Mouse (Mus musculus) adrenal gland, adult (tissue): ENCODE data around the gene Slc26a3.

Experiments used
- DNase-seq, 2 experiments: peaks; one replicate each; pipeline ENCODE4 v3.0.0; 2022 to 2023; ENCODE audit warnings: low spot score in 1 of 2; ENCODE audit not compliant: inconsistent age in 2 of 2

The Slc26a3 gene

GRCm38 (mm10) chr12:31390571-31390970 is at the start of gene Slc26a3:
Gene Slc26a3 (plus strand): TSS chr12:31390871.
- no peak for DNase-seq

- peak in 1 of 2 experiments; percentile 67 for DNase-seq
These were observed 40.3 kb upstream of the Slc26a3 start for GRCm38 (mm10) chr12:31350191-31350943.

GRCm38 (mm10) chr12:31350944-31351928 is 39.4 kb upstream of the Slc26a3 start, which contains the start of gene Dld:
Gene Dld (minus strand): TSS chr12:31351453.
- DNase-seq, result peak; percentile 97 to 99

- no peak for DNase-seq
These were observed 24.2 kb upstream of the Slc26a3 start for GRCm38 (mm10) chr12:31366428-31366827.

GRCm38 (mm10) chr12:31367721-31368120 is 22.9 kb upstream of the Slc26a3 start:
- DNase-seq, result no peak

GRCm38 (mm10) chr12:31369118-31369517 is 21.6 kb upstream of the Slc26a3 start:
- no peak for DNase-seq

- no peak for DNase-seq
These were observed 21.0 kb upstream of the Slc26a3 start for GRCm38 (mm10) chr12:31369656-31370055.

- peak; percentile 58 to 87 for DNase-seq
These were observed 15.9 kb upstream of the Slc26a3 start for GRCm38 (mm10) chr12:31374603-31375282.

- DNase-seq, result no peak
These were observed 15.4 kb upstream of the Slc26a3 start for GRCm38 (mm10) chr12:31375283-31375615.

DNA sequence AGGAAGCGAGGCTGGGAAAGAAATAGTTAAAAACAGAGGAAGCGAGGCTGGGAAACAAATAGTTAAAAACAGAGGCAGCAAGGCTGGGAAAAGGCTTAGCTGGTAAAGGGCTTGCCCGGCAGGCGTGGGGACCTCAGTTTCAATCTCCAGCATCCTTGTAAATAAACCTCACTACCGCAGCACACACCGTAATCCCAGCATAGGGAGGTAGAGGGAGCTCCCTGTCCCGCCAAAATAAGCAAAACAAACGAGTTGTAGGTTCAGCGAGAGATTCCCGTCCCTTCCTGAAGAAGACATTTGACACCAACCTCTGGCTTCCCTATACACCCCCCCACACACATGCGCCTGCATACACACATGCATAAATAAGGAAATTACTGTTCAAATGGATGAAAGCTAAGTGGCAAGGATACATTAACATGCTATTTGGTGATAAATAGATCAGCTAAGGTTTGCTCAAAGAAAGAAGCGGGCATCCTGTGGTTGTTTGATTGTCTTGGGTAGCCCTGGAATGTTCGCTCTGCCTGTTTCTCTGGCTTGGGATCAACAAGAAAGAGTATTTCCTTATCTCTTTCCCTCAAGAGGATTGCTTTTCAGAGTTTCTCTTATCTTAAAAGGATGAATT is 14.2 kb upstream of the Slc26a3 start:
- peak in 1 of 2 experiments; percentile 41 for DNase-seq

DNA sequence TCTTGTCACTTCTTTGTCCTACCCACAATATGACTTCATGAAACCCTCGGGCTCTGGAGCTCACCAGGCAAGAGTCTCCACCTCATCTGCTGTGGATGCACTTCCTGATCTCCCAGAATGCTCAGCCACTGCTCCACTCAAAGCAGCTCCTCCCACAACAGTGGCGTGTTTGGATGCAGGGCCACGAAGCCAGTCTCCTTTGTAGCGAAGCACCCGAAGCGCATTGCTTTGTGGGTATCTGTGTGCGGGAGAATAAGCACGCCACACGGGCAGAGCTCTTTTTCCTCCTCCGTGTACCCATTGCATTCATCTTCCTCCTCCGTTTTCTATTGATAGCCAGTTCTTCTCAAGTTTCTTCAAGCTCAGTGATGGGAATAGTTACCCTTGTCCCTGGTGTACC is 13.4 kb upstream of the Slc26a3 start:
- DNase-seq, result no peak

DNA sequence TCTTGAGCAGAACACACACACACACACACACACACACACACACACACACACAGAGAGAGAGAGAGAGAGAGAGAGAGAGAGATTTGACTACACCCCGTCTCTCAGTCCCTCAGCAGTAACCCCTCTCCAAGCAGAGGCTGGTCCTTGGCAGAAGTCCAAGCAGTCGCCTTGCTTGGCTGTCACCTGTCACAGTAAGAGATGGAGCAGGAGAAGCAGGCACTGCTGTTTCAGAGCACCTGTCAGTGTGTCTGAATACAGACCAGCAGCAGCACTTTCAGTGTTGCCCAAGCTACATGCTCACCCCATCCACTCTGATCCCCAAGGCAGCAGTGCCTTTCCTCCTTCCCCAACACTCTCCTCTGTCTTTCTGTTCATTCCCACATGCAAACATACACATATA is 9.8 kb upstream of the Slc26a3 start:
- DNase-seq, result no peak

DNA sequence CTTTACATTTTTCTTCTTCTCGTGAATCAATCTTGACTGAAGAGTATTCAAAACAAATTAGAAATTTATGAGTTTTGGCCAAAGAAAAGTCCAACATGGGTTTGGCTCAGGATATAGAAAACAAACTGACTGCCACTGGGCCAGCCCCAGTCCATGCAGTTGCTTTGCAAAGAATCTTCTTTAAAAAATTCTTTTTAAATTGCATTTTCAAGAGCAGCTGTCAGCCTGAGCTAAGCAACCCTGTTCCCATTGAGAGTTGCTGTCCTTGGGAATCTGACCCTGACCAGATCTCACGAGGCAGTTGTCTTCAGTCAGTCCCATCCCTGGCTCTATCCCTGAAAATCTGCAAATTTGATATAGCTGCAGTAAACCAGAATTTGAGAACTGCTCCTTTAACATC is 8.2 kb upstream of the Slc26a3 start:
- peak; percentile 26 to 54 for DNase-seq

DNA sequence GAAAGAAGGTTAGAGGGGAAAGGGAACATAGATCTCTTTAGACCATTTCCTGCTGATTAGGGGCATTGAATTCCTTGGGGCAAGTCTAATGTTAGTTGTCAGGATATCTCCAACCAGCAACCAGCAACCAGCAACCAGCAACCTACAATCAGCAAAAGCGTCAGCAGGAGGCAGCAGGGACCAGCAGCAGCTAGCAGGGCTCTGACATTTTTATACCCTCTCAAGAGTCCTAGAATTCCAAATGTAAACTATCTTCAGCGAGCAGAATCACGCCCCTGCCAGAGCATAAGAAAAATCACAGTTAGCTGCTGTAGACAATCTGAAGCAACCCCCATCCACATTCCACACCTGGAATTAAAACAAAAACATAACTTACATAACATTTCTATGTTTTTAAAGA is 3.4 kb upstream of the Slc26a3 start:
- no peak for DNase-seq

DNA sequence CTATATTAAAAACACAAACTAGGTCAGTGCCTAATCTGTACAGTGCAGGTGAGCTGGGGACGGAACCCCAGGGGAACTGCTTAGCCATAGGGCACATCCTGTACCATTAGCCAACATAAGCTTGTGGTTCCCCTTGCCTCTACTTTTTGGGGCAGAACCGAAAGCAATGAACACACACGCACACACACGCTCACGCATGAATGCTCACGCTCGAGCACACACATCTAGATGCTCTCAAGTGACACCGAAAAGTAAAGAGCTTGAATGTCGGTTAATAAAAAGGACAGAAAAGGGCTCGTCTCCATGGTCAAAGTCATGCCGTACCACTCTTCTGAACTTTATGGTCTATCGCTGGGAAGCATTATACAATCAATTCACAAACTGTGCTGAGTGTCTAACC is 1.0 kb downstream of the Slc26a3 start:
- no peak for DNase-seq

GRCm38 (mm10) chr12:31395895-31396294 is 5.2 kb downstream of the Slc26a3 start:
- no peak for DNase-seq

- DNase-seq, result no peak
These were observed 7.0 kb downstream of the Slc26a3 start for GRCm38 (mm10) chr12:31397709-31398108.

- DNase-seq, result no peak
These were observed 10.2 kb downstream of the Slc26a3 start for GRCm38 (mm10) chr12:31400821-31401220.

- no peak for DNase-seq
These were observed 11.3 kb downstream of the Slc26a3 start for GRCm38 (mm10) chr12:31401930-31402329.

- DNase-seq, result no peak
These were observed 14.0 kb downstream of the Slc26a3 start for GRCm38 (mm10) chr12:31404575-31405240.
